Mouse (Mus musculus) heart, postnatal 4 days (tissue): ENCODE data around the gene Cyp17a1. TPM values are rescaled to one million over a fixed set of nuclear protein-coding genes. Genes with fewer than 3 reads are reported as not detected.

ENCODE experiments used
- DNase-seq: peaks from one replicate; pipeline ENCODE4 v3.0.0; 2021
- total RNA-seq, 2 experiments: library from RNA; stranded (reverse); gene quantifications; 2 replicates each; pipeline ENCODE4 v1.2.3; 2021

Cyp17a1 gene
- total RNA-seq, 2 experiments from 2014 or later = 0.23 TPM; not detected in 1

DNA sequence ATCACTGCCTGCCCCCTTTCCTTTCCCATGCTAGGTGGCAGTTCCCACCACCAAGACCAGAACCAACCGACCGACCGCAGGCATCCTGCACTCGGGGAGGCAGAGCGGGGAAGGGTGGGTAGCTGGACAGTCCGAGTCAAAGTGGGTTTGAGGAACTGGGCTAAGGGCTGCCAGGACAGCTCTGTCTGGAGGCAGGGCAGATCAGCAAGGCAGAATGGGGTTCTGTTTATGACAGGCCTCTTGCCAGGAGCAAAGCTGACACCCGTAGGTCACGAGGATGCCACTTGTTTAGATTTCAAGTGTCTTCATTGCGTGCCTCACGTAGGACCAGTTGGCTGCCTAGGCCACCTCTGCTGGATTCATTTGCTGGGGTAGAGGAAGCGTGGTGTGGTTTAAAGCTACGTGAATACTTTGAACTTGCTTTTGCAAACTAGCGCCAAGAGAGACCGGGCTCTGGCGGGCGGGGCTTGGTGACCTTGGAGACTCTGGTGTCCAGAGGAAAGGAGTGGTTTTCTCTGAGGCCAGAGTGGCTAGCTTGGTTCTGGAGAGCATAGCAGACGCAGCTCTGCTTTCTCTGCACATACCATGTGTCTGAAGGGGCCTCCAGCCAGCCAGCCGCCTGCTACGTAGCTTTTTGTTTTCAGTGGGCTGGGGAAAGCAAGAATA is 31.4 kb downstream of the Cyp17a1 start:
- DNase-seq = peak; percentile 78

DNA sequence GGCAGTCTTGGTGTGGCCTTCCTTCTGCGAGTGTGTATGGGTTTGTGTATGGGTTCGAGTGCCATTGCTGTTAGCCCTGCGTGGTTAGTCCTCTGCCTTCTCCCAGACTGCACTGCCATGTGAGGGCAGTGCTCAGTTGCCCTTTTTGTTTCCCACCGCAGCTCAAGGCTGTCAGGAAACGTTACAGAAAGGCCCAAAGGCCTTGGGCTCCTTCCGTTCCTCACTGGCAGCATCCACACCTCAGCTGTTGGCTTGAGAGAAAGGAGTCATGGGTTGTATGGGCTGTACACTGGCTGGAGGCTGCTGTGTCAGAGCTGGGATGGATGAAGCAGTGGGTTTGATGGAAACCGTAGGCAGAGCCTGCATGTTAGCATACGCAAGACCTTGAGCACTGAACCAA is 32.2 kb downstream of the Cyp17a1 start:
- peak; percentile 3 for DNase-seq

GRCm38 (mm10) chr19:46639496-46639895 is 33.5 kb downstream of the Cyp17a1 start:
- peak; percentile 6 for DNase-seq

GRCm38 (mm10) chr19:46639053-46639452 is 33.9 kb downstream of the Cyp17a1 start:
- peak; percentile 3 for DNase-seq

DNA sequence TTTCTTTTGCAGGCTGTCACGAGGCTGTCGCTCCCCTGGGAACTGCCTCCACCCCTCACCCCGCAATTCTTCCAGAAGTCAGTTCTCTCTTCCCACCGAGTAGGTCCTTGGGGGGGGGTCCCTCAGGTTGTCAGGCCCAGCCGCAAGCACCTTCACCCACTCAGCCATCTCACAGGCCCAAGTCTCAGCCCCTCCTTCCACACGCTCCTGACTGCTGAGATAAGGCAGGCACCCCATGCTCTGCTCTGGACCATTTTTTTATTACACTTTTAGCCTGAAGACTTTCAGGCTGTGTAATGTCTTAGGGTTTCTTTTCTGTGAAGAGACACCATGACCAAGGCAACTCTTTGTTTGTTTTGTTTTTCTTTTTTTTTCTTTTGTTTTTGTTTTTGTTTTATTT is 35.4 kb downstream of the Cyp17a1 start:
- no peak for DNase-seq

GRCm38 (mm10) chr19:46635766-46636165 is 37.2 kb downstream of the Cyp17a1 start:
- DNase-seq = no peak

- no peak for DNase-seq
These were observed 41.3 kb downstream of the Cyp17a1 start for GRCm38 (mm10) chr19:46631637-46632036.

DNA sequence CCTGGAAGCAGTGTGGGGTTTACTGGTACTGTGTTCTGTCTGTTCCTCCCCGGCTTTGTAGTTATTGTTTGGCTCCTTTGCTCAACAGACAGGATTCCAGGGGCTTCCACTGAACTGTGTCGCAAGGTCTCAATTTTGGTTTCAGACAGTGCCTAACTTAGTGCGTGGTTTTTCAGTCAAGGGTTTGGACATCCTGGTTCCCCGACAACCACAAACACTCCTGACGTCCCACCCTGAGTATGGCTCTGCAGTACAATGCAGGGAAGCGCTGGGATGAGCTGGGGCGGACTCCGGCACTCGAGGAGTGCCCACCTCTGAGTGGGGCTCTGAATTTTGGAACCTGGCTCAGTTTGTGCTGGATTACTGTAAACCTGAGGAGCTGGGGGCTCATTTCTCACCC is 43.2 kb downstream of the Cyp17a1 start:
- no peak for DNase-seq

DNA sequence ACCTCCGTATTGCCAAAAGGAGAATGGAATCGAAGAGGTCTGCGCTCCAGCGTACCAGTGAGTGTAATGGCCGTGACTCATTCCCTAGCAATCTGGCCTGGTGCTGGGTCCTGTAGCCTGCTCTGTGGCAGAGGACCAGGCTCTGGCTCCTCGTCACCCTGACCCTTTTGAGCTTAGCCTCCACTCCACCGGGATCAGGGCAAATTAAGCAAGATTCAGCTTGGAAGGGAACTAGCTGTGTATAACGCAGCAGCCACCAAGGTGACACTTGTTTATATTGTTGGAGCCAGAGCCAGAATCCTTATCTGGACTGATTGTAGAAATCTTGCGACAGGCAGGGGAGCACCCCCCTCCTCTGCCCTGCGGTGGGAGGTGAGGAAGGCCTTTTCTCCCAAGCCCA is 44.6 kb downstream of the Cyp17a1 start:
- peak; percentile 49 for DNase-seq

- no peak for DNase-seq
These were observed 47.5 kb downstream of the Cyp17a1 start for GRCm38 (mm10) chr19:46625519-46625918.

GRCm38 (mm10) chr19:46625015-46625414 is 48.0 kb downstream of the Cyp17a1 start:
- no peak for DNase-seq

DNA sequence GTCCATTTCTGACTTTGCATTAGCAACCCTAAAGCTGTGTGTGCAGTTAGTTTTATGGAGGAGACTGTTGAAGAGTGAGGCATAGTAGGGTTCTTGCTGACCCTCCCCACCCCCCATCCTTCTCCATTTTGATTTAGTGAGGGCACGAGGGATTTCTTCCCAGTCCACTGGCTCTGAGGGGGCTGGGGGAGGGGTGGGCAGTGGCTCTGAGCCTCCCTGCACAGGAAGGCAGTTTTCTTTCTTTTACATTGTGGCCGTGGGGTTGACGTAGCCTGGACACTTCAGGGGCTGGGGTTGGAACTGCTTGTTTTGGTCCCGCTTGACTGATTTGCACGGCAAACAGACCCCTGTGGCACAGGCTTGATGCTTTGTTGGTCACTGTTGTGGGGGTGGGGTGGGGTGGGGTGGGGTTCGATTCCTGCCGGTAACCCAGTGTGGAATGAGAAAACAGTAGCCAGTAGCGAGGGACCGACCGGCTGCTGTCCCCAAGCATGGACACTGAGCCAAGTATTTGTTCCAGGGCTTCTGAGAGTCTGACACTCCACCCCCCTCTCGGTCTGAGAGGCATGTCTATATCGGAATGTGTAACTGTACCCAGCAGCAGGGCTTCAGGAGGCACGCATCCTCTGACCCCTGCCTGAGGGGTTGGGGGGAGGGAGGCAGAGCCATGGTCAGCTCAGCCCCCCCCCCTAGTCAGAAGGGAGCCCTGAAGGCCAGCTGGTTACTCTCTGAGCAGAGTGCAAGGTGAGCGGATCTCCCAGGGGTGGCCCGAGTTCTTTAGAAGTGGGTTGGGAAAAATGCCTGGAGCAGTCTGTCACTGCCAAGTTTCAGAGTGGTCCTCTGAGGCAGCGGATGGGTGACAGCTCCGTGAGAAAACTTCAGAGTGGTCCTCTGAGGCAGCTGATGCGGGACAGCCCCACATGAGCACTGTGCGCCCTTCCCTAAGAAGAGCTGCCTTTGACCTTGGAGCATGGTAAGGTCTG is 48.9 kb downstream of the Cyp17a1 start:
- peak; percentile 75 for DNase-seq

DNA sequence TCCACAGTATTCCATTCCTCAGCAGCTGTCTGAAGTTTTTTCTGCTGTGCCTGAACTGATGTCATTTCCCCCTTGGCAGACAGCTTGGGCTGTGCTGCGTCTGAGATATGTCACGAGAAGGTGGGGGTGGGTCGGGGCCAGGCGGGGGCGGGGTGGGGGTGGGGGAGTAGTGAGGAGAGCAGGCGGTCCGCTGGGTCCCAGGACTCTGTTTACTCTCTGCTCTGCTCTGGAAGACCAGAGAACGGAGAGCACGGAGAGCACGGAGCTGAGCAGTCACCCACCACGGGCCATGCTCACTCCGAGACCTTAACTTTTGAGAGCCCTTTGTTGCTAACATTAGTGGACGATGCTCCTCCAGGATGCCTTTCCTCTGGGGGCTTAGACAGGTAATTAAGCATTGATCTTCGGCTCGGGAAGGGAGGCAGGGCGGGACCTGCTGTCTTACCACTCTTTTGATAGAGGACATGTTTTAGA is 49.7 kb downstream of the Cyp17a1 start:
- DNase-seq = peak; percentile 71

DNA sequence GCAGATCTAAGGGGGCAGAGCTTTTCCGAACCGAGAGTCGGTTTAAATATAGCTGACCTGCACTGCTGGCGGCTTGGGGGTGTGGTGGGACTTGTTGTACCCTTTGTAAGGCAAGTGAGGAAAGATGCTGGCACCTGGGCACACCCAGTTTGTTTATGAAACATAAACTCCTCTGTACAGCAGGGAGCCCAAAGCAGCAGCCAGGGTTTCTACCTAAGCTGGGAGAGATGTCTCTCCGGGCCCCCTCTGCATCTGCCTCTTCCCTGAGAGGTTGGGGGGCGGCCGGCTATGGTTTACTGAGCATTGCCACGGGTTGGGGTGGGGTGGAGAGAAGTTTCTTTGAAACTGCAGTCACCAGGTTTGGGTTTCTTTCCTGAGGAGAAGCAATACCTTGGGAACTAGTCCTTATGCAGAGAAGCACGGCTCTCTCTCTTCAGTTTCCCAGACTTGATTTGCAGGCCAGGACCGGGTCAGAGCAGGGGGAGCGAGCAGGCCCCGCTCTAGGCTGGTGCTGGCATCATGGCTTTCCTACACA is 50.2 kb downstream of the Cyp17a1 start:
- no peak for DNase-seq

DNA sequence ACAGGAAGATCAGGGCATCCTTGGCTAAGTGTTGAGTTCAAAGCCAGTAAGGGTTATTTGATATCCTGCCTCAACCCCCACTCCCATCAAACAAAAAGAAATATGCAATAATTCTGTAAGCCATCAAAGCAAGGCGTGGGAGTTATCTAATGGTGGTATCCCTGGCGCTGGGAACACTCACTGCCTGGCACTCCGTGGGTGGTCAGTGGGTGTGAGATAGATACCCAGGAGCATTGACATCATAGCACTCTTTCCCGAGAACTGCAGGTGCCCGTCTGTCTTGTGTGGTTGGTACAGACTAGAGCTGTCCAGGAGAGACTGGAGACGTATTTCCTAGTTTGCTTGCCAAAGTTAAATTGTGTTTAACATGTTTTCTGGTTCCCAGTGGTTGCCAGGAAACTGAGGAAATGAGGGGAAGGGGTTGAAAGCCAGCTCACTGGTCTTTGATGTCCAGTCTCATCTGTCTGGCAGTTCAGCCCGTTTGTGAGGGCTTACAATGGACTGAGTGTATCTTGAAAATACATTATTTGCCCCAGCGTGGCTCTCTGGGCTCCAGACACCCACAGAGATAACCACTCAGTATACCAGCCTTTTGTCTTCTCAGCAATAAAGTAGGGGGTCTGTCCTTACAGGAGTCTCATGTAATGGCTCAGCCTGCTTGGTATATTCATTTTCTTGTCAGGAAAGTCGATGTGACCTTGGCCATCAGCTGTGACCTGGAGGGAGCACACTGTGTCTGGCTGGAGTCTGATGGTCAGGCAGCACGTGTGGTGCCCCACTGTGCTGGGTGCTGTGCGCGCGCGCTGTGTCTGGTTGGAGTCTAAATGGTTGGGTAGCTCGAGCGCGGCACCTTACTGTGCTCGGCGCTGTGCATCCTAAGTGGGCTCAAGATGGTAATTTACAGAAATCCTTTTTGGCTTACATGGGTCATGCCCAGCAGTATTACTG is 51.5 kb downstream of the Cyp17a1 start:
- DNase-seq = no peak

- no peak for DNase-seq
These were observed 52.8 kb downstream of the Cyp17a1 start for GRCm38 (mm10) chr19:46620016-46620808.

- no peak for DNase-seq
These were observed 53.5 kb downstream of the Cyp17a1 start for GRCm38 (mm10) chr19:46619518-46619917.

DNA sequence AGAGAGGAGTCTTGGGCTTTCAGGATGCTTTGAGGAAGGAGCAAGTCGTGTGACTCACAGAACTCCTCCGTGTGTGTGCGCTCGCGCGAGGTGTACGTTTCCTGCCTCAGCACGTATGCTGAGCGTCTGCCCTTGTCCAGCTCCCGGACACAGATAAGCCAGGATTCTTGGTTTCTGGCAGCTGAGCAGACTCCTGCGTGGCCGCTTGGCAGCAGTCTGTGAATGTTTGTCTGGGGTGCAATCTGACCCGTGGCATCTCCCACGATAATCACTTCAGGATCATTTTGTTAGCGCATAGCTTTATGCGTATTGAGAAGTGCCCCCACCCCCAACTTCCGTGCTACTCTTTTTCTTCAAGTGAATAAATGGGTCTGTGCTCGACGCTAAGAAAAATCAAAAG is 54.0 kb downstream of the Cyp17a1 start:
- DNase-seq = peak; percentile 68

- no peak for DNase-seq
These were observed 54.6 kb downstream of the Cyp17a1 start for GRCm38 (mm10) chr19:46618322-46618721.

- DNase-seq = no peak
These were observed 55.6 kb downstream of the Cyp17a1 start for GRCm38 (mm10) chr19:46617361-46617760.
